In genomic region chr3:43424886-43425285, GRCm38 (mm10) we compare ENCODE assay signal across 23 mouse cellular contexts.
A peak's percentile ranks its signal among the peaks of the same experiment; 100 is the strongest.
DNase-seq lines count a peak whose midpoint lies in the region; ATAC-seq and TF ChIP-seq lines count a peak whose summit lies in the region.
"Had no signal": no experiment of that assay in that cellular context is flagged by ENCODE, and none has a peak within 500 bp of the region (broad histone marks: within the 10 kb centered on the region; RNA-seq: fewer than 3 reads in every experiment).

No protein-coding gene starts in this region.

- no peaks in the 10 kb centered on the region for H3K4me1 ChIP-seq in hindbrain, embryonic 13.5 days (replicated peaks)
- no peaks in the 10 kb centered on the region for H3K4me1 ChIP-seq in hindbrain, embryonic 12.5 days
- H3K4me1 ChIP-seq in lung, embryonic 16.5 days (replicated peaks; ENCODE audit: control insufficient read depth, insufficient read depth, low read length): no peaks in the 10 kb centered on the region
- H3K4me1 ChIP-seq in midbrain, postnatal 0 days (ENCODE audit: insufficient read depth, low read length): no peaks in the 10 kb centered on the region
- no peaks in the 10 kb centered on the region for H3K4me1 ChIP-seq in midbrain, embryonic 15.5 days
- H3K4me1 ChIP-seq: embryonic facial prominence, embryonic 13.5 days; forebrain, embryonic 13.5 days; heart, embryonic 10.5 days had no signal

- no peak overlapping the region for H3K27ac ChIP-seq in hindbrain, embryonic 13.5 days
- H3K27ac ChIP-seq in hindbrain, embryonic 12.5 days: no peak overlapping the region
- H3K27ac ChIP-seq in lung, embryonic 16.5 days (ENCODE audit: low read length): no peak overlapping the region
- H3K27ac ChIP-seq in midbrain, postnatal 0 days (ENCODE audit: low read depth, low read length): no peak overlapping the region
- H3K27ac ChIP-seq in midbrain, embryonic 15.5 days: no peak overlapping the region
- H3K27ac ChIP-seq: embryonic facial prominence, embryonic 13.5 days; forebrain, embryonic 13.5 days; heart, embryonic 10.5 days had no signal

- H3K9me3 ChIP-seq in hindbrain, embryonic 13.5 days: no peaks in the 10 kb centered on the region
- no peaks in the 10 kb centered on the region for H3K9me3 ChIP-seq in hindbrain, embryonic 12.5 days (replicated peaks)
- H3K9me3 ChIP-seq in lung, embryonic 16.5 days (ENCODE audit: control insufficient read depth, low read length): no peaks in the 10 kb centered on the region
- H3K9me3 ChIP-seq in midbrain, postnatal 0 days (ENCODE audit: low read length): no peaks in the 10 kb centered on the region
- no peaks in the 10 kb centered on the region for H3K9me3 ChIP-seq in midbrain, embryonic 15.5 days
- H3K9me3 ChIP-seq: embryonic facial prominence, embryonic 13.5 days; forebrain, embryonic 13.5 days; G1E; heart, embryonic 10.5 days had no signal

- WGBS in hindbrain, embryonic 13.5 days: 37% methylated on average over 1 of the region's 1 CpGs
- 47% methylated on average over 1 of the region's 1 CpGs for WGBS in hindbrain, embryonic 12.5 days
- 26% methylated on average over 1 of the region's 1 CpGs for WGBS in lung, embryonic 16.5 days
- 53% methylated on average over 1 of the region's 1 CpGs for WGBS in midbrain, postnatal 0 days
- 45% methylated on average over 1 of the region's 1 CpGs for WGBS in midbrain, embryonic 15.5 days

- H3K9ac ChIP-seq in hindbrain, embryonic 13.5 days: no peak overlapping the region
- no peak overlapping the region for H3K9ac ChIP-seq in hindbrain, embryonic 12.5 days
- H3K9ac ChIP-seq in lung, embryonic 16.5 days (ENCODE audit: low read length): no peak overlapping the region
- no peak overlapping the region for H3K9ac ChIP-seq in midbrain, postnatal 0 days (replicated peaks; ENCODE audit: low read length, poor library complexity, severe bottlenecking)
- no peak overlapping the region for H3K9ac ChIP-seq in midbrain, embryonic 15.5 days
- H3K9ac ChIP-seq: embryonic facial prominence, embryonic 13.5 days; forebrain, embryonic 13.5 days had no signal

- no peak overlapping the region for H3K4me2 ChIP-seq in hindbrain, embryonic 13.5 days
- H3K4me2 ChIP-seq in hindbrain, embryonic 12.5 days (replicated peaks): no peak overlapping the region
- H3K4me2 ChIP-seq in lung, embryonic 16.5 days (ENCODE audit: low read depth, low read length): no peak overlapping the region
- no peak overlapping the region for H3K4me2 ChIP-seq in midbrain, postnatal 0 days (ENCODE audit: low read depth, low read length, poor library complexity, severe bottlenecking)
- H3K4me2 ChIP-seq in midbrain, embryonic 15.5 days: no peak overlapping the region
- H3K4me2 ChIP-seq: embryonic facial prominence, embryonic 13.5 days; forebrain, embryonic 13.5 days had no signal

- no peak overlapping the region for H3K4me3 ChIP-seq in hindbrain, embryonic 13.5 days
- no peak overlapping the region for H3K4me3 ChIP-seq in hindbrain, embryonic 12.5 days
- no peak overlapping the region for H3K4me3 ChIP-seq in lung, embryonic 16.5 days (ENCODE audit: low read length)
- H3K4me3 ChIP-seq in midbrain, postnatal 0 days (ENCODE audit: low read depth, low read length): no peak overlapping the region
- no peak overlapping the region for H3K4me3 ChIP-seq in midbrain, embryonic 15.5 days
- H3K4me3 ChIP-seq: embryonic facial prominence, embryonic 13.5 days; forebrain, embryonic 13.5 days; heart, embryonic 10.5 days had no signal

- no peak for TF ChIP-seq CTCF in midbrain, postnatal 0 days (IDR thresholded peaks at IDR 0.05)

- H3K27me3 ChIP-seq in hindbrain, embryonic 13.5 days: no peaks in the 10 kb centered on the region
- no peaks in the 10 kb centered on the region for H3K27me3 ChIP-seq in hindbrain, embryonic 12.5 days
- H3K27me3 ChIP-seq in lung, embryonic 16.5 days (ENCODE audit: control insufficient read depth, insufficient read depth, low read depth, low read length): no peaks in the 10 kb centered on the region
- H3K27me3 ChIP-seq in midbrain, postnatal 0 days (ENCODE audit: insufficient read depth, low read length): no peaks in the 10 kb centered on the region
- H3K27me3 ChIP-seq in midbrain, embryonic 15.5 days (replicated peaks): no peaks in the 10 kb centered on the region
- H3K27me3 ChIP-seq: embryonic facial prominence, embryonic 13.5 days; forebrain, embryonic 13.5 days had no signal

- no peaks in the 10 kb centered on the region for H3K36me3 ChIP-seq in hindbrain, embryonic 13.5 days
- H3K36me3 ChIP-seq in hindbrain, embryonic 12.5 days: no peaks in the 10 kb centered on the region
- no peaks in the 10 kb centered on the region for H3K36me3 ChIP-seq in lung, embryonic 16.5 days (ENCODE audit: control insufficient read depth, insufficient read depth, low read length)
- no peaks in the 10 kb centered on the region for H3K36me3 ChIP-seq in midbrain, postnatal 0 days (ENCODE audit: insufficient read depth, low read length)
- no peaks in the 10 kb centered on the region for H3K36me3 ChIP-seq in midbrain, embryonic 15.5 days (replicated peaks)
- H3K36me3 ChIP-seq: embryonic facial prominence, embryonic 13.5 days; G1E; heart, embryonic 10.5 days had no signal

- ATAC-seq in hindbrain, embryonic 13.5 days (ENCODE audit: low FRiP score): 0 out of 2 replicates have a peak, but pooled peaks have one; percentile 52
- ATAC-seq in hindbrain, embryonic 12.5 days (ENCODE audit: low FRiP score): no peak
- ATAC-seq in lung, embryonic 16.5 days (ENCODE audit: low read depth): peak; percentile 72; the same call in 1 of the 2 replicates
- no peak for ATAC-seq in midbrain, postnatal 0 days (ENCODE audit: low FRiP score)
- ATAC-seq in midbrain, embryonic 15.5 days (replicated peaks): no peak
- ATAC-seq: CD4-positive, CD25-positive, alpha-beta regulatory T cell, adult 4 months; forebrain, embryonic 13.5 days had no signal

- peak; percentile 3 for DNase-seq in embryo, embryonic 11 days
- DNase-seq in embryo, embryonic 10 days (ENCODE audit: low spot score): no peak
- no peak for DNase-seq in lung, postnatal 4 days
- peak; percentile 3 for DNase-seq in midbrain, postnatal 0 days (ENCODE audit: low spot score)
- DNase-seq: adrenal gland, adult 8-10 months; adrenal gland, postnatal 36 days; B cell, adult 2 months; cerebellum, adult 11 months; cerebellum, adult 8-10 months; cerebellum, postnatal 14 days; gastrocnemius, postnatal 10 days; heart, adult 18-20 months; heart, postnatal 10 days; heart, postnatal 4 days had no signal

Comparison
In these comparisons a context has a peak if more than half of its experiments do, and no peak if none do; other contexts are left out.
1. DNase-seq: peak in embryo, embryonic 11 days (single experiment) and midbrain, postnatal 0 days (single experiment); none in embryo, embryonic 10 days (single experiment) and lung, postnatal 4 days (0 of 2).
2. ATAC-seq: peak in hindbrain, embryonic 13.5 days (single experiment) and lung, embryonic 16.5 days (single experiment); none in hindbrain, embryonic 12.5 days (single experiment), midbrain, postnatal 0 days (single experiment) and midbrain, embryonic 15.5 days (single experiment).